Mouse (Mus musculus): Measurements from ENCODE around the gene Qdpr. TPM values are rescaled to one million over a fixed set of nuclear protein-coding genes. Genes with fewer than 3 reads are reported as not detected.
A peak's percentile ranks its signal among the peaks of the same experiment; 100 is the strongest.

The Qdpr gene
- total RNA-seq (2021) = 10 to 100 TPM; 80.7 to 82.9 TPM

- intact Hi-C loops (cut with DNase I) = loop anchor here (2.0 to 5.0 kb wide), 4 partner anchors 43 to 1668 kb away; partner anchors contain the start of genes Lap3, Med28 and Tapt1
- peak; percentile 90 to 92 for DNase-seq
Measured at GRCm38 (mm10) chr5:45449831-45450716, at the start of gene Qdpr. TSS of gene Qdpr (minus strand) at chr5:45450236.

DNA sequence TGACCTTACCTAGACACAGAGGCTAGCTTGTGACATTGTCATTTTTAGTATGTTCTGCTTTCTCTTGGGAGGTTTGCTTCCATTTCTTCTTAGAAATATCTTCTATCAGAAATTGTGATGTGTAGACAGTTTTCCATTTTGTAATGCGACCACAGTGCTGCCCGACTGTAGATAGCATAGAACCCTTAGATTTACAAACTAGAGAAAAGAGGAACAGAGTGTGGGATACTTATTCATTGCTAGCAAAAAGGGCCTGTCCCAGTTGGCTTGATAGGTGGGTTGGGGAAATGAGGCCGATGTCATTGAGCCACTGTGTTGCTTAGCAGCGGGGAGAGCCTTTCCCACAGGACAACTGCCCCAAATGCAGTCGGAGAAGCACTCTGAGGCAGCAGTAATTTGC is 47.5 kb upstream of the Qdpr start:
- DNase-seq = no peak
- intact Hi-C loops (cut with DNase I) = loop anchor here (10.0 kb wide), 1 partner anchor 357 kb away; the partner anchor contains the start of gene Lcorl

- intact Hi-C loops (cut with DNase I) = loop anchor here (10.0 kb wide), 1 partner anchor 358 kb away; the partner anchor contains the start of gene Lcorl
Measured at GRCm38 (mm10) chr5:45496930-45497550, 47.0 kb upstream of the Qdpr start.

GRCm38 (mm10) chr5:45496479-45496878 is 46.4 kb upstream of the Qdpr start:
- DNase-seq = no peak
- intact Hi-C loops (cut with DNase I) = loop anchor here (10.0 kb wide), 1 partner anchor 358 kb away; the partner anchor contains the start of gene Lcorl

More at GRCm38 (mm10) chr5:45496930-45497550, 47.0 kb upstream of the Qdpr start:
- no peak for DNase-seq

- DNase-seq = no peak
- intact Hi-C loops (cut with DNase I) = loop anchor here (10.0 kb wide), 1 partner anchor 359 kb away; the partner anchor contains the start of gene Lcorl
Measured at GRCm38 (mm10) chr5:45496042-45496441, 46.0 kb upstream of the Qdpr start.

- intact Hi-C loops (cut with DNase I) = loop anchor here (2.0 to 10.0 kb wide), 2 partner anchors 25 to 359 kb away; partner anchors contain the start of genes Lcorl and Med28
- DNase-seq = no peak
Measured at GRCm38 (mm10) chr5:45495429-45495975, 45.5 kb upstream of the Qdpr start.

DNA sequence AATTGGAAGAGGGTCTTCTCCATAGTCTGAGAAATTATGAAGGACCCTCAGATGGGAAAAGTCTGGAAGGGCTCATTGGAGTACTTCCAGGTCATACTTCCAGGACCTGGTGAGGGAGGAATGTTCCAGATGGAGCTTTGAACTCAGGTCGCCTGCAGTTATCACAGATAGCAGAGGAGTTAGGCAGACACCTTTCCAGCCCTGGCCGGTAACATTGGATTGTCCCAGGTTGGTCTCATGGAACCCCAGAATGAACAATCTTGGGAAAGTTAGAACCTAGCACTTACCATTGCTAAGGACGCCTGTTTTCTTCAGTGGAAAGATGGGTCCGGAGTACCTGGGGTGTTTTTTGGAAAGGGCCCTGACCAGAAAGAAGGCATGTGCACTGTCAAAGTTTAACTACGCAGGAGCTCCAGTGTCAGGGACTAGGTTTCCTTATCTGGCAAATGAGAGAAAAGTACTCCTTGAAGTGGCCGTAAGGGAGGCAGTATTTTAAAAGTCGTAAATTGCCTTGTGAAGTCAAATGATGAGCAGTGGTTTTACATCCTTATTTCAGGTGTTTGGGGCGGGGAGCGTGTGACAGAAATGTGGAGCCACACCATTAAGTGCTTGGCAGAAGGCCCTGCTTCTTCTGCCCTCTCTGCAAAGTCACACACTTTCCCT is 44.2 kb upstream of the Qdpr start:
- no peak for DNase-seq
- intact Hi-C loops (cut with DNase I) = loop anchor here (2.0 to 10.0 kb wide), 2 partner anchors 27 to 361 kb away; partner anchors contain the start of genes Lcorl and Med28

GRCm38 (mm10) chr5:45493191-45494092 is 43.4 kb upstream of the Qdpr start, which contains the start of gene Lap3:
TSS of gene Lap3 (plus strand) at chr5:45493374.
- DNase-seq = peak; percentile 99
- intact Hi-C loops (cut with DNase I) = loop anchor here (1.0 to 10.0 kb wide), 4 partner anchors 27 to 361 kb away; partner anchors contain the start of genes Lcorl, Med28, Ncapg and Qdpr

- intact Hi-C loops (cut with DNase I) = loop anchor here (2.0 to 10.0 kb wide), 2 partner anchors 41 to 363 kb away; partner anchors contain the start of genes Lcorl and Qdpr
- no peak for DNase-seq
Measured at GRCm38 (mm10) chr5:45491776-45492175, 41.7 kb upstream of the Qdpr start.

- no peak for DNase-seq
- intact Hi-C loops (cut with DNase I) = no loop called here
Measured at GRCm38 (mm10) chr5:45483654-45484053, 33.6 kb upstream of the Qdpr start.

DNA sequence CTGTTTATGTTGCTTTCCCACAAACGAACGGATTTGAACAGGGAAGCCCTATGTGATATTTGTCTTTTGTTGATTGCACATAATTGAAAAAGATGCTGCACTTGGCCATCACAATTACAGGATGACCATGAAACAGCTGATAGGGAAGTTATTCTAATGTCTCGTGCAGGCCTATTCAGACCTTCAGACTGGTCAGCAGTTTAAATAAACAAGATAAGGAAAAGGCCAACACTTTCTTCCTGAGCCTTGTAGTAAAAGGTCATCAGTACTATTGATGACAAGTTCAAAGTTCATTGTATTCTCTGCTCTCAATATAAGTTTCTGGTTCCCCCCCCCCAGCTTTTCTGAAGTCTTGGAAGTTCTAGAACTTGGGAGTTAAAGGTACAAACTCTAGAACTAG is 32.6 kb upstream of the Qdpr start:
- intact Hi-C loops (cut with DNase I) = no loop called here
- no peak for DNase-seq

- DNase-seq = no peak
- intact Hi-C loops (cut with DNase I) = no loop called here
Measured at GRCm38 (mm10) chr5:45481125-45481524, 31.1 kb upstream of the Qdpr start.

GRCm38 (mm10) chr5:45480066-45480465 is 30.0 kb upstream of the Qdpr start:
- no peak for DNase-seq
- intact Hi-C loops (cut with DNase I) = no loop called here

DNA sequence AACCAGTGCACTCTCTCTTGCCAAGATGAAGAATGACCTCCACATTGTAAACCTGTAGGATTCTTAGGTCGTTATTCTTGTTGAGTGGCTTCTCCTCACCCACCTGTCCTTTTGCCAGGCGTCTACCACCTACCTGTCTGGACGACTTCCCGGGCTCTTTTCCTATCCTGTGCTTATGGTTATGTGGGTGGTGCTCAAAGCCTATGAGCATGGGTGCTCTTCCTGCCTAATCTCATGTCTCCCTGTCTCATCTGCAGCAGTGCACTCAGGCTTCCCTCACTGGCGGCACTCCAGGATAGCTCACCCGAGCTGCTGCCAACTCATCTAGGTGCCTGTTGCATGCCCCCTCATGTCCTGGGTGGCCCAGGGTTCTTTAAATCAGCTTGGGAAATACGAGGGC is 27.6 kb upstream of the Qdpr start:
- intact Hi-C loops (cut with DNase I) = no loop called here
- no peak for DNase-seq

DNA sequence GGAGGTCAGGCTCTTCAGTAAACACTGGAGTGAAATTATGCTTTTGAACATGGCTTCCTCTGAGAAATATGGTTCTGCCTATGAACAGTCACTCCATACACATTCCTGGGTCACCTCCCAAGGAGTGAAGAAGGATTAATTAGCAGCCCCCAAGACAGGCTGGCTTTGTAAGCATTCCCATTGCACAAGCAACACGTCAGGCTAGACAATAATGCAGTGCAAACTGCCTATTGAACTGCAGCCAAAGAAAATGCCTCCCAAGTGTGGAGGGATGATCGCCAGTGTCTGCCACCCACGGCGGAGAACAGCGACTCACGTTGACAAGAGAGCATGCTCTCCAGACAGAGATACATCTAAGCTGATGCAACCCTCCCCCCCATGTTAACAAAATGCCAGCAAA is 26.3 kb upstream of the Qdpr start:
- DNase-seq = no peak
- intact Hi-C loops (cut with DNase I) = no loop called here

DNA sequence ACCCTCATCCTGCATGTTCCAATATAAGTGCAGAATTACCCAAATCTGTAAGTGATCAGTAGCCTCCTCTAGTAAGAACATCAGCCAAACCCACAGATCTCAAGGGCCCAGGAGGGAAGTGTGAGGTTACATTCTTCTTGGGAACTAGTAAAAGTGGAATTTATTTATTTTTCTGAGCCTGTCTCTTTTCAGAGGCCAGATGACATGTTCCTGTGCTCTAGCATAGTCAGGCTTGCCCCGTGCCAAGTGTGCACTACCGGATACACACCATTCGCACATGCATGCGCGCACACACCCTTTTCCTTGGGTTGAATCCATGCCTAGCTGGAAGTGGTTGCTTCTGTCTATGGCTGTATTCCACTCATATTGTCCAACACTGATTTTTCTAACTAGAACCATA is 25.7 kb upstream of the Qdpr start:
- intact Hi-C loops (cut with DNase I) = loop anchor here (2.0 kb wide), 2 partner anchors 59 to 871 kb away; no protein-coding TSS in a partner anchor
- DNase-seq = no peak

DNA sequence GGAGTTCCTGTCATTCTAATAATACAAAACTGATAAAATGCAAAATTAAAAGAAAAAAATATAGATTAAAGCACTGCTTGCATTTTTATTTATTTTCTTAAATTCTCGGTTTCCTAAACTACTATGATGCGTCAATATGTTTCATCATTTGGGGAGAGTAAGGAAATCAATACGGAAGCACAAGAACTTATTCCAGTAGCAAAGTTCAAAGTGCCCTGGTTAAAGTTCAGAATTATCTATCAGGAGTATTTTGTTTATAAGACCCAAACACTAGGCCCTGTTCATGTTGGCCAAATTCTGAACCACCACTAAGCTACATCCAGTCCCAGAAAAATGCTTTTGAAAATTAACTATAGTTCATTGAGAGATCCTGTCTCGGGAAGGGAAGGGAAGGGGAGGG is 24.7 kb upstream of the Qdpr start:
- intact Hi-C loops (cut with DNase I) = loop anchor here (2.0 kb wide), 2 partner anchors 60 to 872 kb away; no protein-coding TSS in a partner anchor
- DNase-seq = no peak

DNA sequence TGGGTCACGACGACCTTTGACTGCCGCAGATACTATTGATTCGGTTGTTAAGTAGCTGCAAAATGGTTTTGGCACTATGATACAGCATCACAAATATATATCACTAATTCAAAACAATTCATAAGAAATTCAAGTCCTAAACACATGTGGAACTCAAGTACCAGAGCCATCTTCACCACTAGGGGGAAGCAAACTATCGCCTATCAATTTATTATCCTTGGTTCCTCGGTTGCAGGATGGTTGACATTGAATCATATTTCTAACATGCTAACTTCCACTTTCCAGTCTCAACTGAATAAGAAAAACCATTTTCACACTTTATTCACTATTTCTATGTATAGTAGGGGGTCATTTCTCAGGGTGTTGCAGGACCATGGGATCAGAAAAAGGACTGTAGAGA is 24.2 kb upstream of the Qdpr start:
- intact Hi-C loops (cut with DNase I) = loop anchor here (2.0 kb wide), 2 partner anchors 61 to 873 kb away; no protein-coding TSS in a partner anchor
- DNase-seq = peak in 1 of 2 experiments; percentile 22

DNA sequence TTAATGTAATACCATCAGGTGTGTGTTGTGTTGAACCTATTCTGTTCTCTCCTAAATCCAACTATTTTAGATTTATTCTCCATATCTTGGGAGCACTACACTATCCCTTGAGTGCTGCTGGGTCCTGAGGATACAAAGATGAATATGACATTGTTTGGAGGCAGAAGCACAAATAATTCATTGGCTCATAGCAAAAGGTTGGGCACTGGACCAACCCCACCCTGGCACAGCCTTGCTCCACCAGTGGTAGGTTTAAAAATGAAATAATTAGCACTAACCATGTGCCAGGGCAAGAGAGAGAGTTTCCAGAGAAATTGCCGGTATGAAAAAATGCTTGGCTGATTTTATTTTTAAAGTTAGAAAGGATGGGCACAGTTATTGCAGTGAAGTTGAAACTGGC is 23.5 kb upstream of the Qdpr start:
- intact Hi-C loops (cut with DNase I) = loop anchor here (1.0 to 2.0 kb wide), 2 partner anchors 19 to 195 kb away; no protein-coding TSS in a partner anchor
- no peak for DNase-seq
